Mouse (Mus musculus) embryonic facial prominence, embryonic 13.5 days (tissue): ENCODE data around the gene Bdh2. TPM values are rescaled to one million over a fixed set of nuclear protein-coding genes. Genes with fewer than 3 reads are reported as not detected.

ENCODE experiments used
- ATAC-seq: fragments of 200-750 bp; cut with Nextera tagmentation; 2 replicates; pipeline ENCODE4 v1.8.0; 2017; ENCODE audit warnings: low read depth; ENCODE audit not compliant: insufficient number of reproducible peaks, insufficient read depth, low FRiP score, low TSS enrichment
- H3K27ac ChIP-seq: fragments of 300-500 bp; sonication (generic); 2 replicates; pipeline ENCODE4 v1.5.1; 2015; ENCODE audit warnings: moderate library complexity, mild to moderate bottlenecking, inconsistent platforms
- H3K27me3 ChIP-seq: fragments of 300-500 bp; sonication (generic); 2 replicates; pipeline ENCODE4 v1.6.1; 2015; ENCODE audit warnings: mild to moderate bottlenecking, inconsistent platforms
- H3K36me3 ChIP-seq: fragments of 300-500 bp; sonication (generic); 2 replicates; pipeline ENCODE4 v1.6.1; 2015; ENCODE audit warnings: mild to moderate bottlenecking, inconsistent platforms
- H3K4me1 ChIP-seq: fragments of 300-500 bp; sonication (generic); 2 replicates; pipeline ENCODE4 v1.6.1; 2015; ENCODE audit warnings: inconsistent platforms
- H3K4me2 ChIP-seq: fragments of 300-500 bp; sonication (generic); 2 replicates; pipeline ENCODE4 v1.6.1; 2015; ENCODE audit warnings: moderate library complexity, mild to moderate bottlenecking, inconsistent platforms
- H3K4me3 ChIP-seq: fragments of 300-500 bp; sonication (generic); 2 replicates; pipeline ENCODE4 v1.5.1; 2015; ENCODE audit warnings: mild to moderate bottlenecking, inconsistent platforms
- H3K9ac ChIP-seq: fragments of 300-500 bp; sonication (generic); 2 replicates; pipeline ENCODE4 v1.6.1; 2015; ENCODE audit warnings: mild to moderate bottlenecking, inconsistent platforms
- H3K9me3 ChIP-seq: fragments of 300-500 bp; sonication (generic); 2 replicates; pipeline ENCODE4 v1.6.1; 2016; ENCODE audit warnings: inconsistent platforms
- WGBS: fragments of 180-500 bp; shearing (Covaris S2); methylation state at CpG from one replicate; pipeline ENCODE4 v1.1.7; 2015; ENCODE audit warnings: mixed read lengths; 5-methylcytosine and 5-hydroxymethylcytosine counted together
- polyA plus RNA-seq: library from polyadenylated mRNA; unstranded; fragments of >200 nt; fragmentation: Nextera tagmentation; extraction: Ambion mirVana; gene quantifications from 2 replicates; pipeline ENCODE4 v1.2.1, GENCODE M21; 2015

Gene Bdh2
- polyA plus RNA-seq, 1 experiment from 2014 or later, result 25.0 TPM

DNA sequence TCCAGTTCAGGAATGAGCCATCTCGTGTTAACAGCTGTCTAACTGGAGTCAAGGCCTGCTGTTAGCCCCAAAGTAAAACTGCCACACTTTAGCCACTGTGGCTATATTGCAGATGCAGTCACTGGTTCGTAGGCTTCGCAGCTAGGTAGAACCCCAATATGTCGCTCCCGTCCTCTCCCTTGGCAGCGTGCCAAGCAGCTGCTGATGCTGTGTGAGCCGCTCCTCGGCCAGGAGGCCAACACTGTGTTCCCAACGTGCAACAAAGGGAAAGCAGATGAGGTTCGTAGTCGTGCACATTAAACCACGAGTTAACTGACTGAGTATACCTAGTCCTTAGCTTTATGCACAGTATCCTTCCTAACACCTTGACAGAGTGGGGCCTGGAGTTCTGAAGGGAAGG is 8.4 kb upstream of the Bdh2 start:
- Histone ChIP-seq H3K36me3 (peaks cover 49% of the 10 kb centered on the region), H3K9me3 (no peaks in the 10 kb centered on the region), H3K27ac (no peak overlapping the region), H3K9ac (no peak overlapping the region), H3K27me3 (no peaks in the 10 kb centered on the region), H3K4me3 (no peak overlapping the region), H3K4me2 (no peak overlapping the region), H3K4me1 (no peaks in the 10 kb centered on the region)
- WGBS, result 78% methylated on average over 12 of the region's 12 CpGs
- ATAC-seq, result no peak

DNA sequence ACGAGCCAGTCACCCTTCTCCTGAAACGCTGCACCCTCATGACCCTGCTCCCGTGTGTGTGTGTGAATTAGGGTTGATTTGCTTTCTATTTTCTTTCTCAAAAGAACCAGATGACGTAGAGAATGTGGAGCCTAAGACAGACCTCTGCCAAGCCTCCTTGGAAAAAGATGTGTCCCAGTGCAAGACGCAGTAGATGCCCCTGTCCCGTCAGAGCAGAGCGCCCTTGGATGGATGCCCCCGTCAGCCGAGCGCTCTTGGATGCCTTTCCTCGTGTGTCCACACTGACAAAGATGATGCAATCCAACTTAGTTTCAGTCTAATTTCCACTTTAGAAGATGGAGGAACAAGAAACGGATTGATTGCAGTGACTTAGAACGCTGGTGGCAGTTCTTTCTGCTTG is 8.0 kb upstream of the Bdh2 start:
- H3K4me1 ChIP-seq, result no peaks in the 10 kb centered on the region
- no peak overlapping the region for H3K4me2 ChIP-seq
- 91% methylated on average over 13 of the region's 13 CpGs for WGBS
- no peaks in the 10 kb centered on the region for H3K9me3 ChIP-seq
- H3K4me3 ChIP-seq, result no peak overlapping the region
- no peak overlapping the region for H3K27ac ChIP-seq
- ATAC-seq, result no peak
- H3K9ac ChIP-seq, result no peak overlapping the region
- peaks cover 46% of the 10 kb centered on the region for H3K36me3 ChIP-seq
- H3K27me3 ChIP-seq, result no peaks in the 10 kb centered on the region

DNA sequence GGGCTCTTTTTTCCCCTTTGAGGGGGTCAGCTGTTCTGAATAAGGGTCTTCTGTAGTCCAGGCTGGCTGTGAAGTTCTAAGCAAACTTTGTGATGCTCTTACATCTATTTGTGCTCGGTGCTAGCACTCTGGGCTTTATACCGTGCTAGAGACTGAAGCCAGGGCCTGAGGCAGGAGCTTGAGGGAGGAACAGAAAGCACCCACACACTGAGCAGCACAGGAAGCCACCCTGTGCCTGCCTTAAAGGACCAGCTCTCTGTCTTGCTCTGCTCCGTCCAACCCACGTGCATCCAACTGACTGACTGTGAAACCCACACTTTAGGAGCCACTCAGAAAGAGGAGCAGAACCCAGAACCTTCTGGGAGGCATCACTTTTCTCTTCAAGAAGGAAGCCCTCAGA is 861 bp upstream of the Bdh2 start:
- no peak overlapping the region for H3K27ac ChIP-seq
- H3K9me3 ChIP-seq, result no peaks in the 10 kb centered on the region
- H3K4me1 ChIP-seq, result peaks cover 10% of the 10 kb centered on the region
- no peaks in the 10 kb centered on the region for H3K36me3 ChIP-seq
- no peak for ATAC-seq
- H3K4me2 ChIP-seq, result no peak overlapping the region
- no peak overlapping the region for H3K4me3 ChIP-seq
- no peaks in the 10 kb centered on the region for H3K27me3 ChIP-seq
- no peak overlapping the region for H3K9ac ChIP-seq
- WGBS, result 77% methylated on average over 4 of the region's 4 CpGs

DNA sequence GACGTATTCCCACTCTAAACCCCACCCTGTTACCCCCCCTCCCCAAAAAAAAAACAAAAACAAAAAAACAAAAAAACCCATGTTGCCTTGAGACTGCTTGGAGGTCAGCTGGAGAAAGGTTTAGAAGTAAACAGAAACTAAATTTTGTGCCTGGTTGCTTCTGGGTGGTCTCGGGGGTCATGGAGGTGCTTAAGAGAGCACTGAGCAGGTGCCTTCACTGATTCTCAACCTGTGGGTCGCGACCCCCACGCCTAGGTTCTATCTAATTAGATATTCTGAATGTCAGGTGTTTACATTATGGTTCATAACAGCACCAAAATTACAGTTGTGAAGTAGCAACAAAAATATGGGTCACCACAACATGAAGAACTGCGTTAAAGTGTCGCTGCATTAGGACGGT is 680 bp downstream of the Bdh2 start:
- WGBS, result 77% methylated on average over 8 of the region's 8 CpGs
- Histone ChIP-seq H3K9me3 (no peaks in the 10 kb centered on the region), H3K4me1 (peaks cover 10% of the 10 kb centered on the region), H3K36me3 (no peaks in the 10 kb centered on the region), H3K27me3 (no peaks in the 10 kb centered on the region), H3K4me3 (peak overlapping the region; percentile 27; the same call in 1 of the 2 replicates), H3K4me2 (peak overlapping the region; percentile 45), H3K27ac (no peak overlapping the region), H3K9ac (0 out of 2 replicates have a peak overlapping the region, but pooled peaks have one; percentile 7)
- ATAC-seq, result no peak

DNA sequence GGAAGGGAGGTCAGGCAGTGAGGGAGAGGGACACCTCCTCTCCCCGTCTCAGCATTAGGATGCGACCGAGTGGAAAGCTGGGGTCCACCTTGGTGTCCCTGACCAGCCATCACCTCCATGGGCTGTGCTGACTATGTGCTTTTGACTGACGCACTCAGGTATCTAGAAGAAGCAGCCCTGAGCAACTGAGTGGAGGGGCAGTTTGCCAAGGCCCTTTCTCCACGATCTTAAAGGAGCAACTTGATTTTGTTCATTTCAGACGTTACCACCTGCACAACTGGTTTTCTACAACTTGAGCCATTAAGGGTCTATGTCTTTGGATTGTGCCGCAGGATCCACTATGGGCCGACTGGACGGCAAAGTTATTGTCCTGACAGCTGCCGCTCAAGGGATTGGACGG is 4.2 kb downstream of the Bdh2 start:
- H3K4me2 ChIP-seq, result no peak overlapping the region
- WGBS, result 85% methylated on average over 11 of the region's 11 CpGs
- H3K9ac ChIP-seq, result no peak overlapping the region
- H3K4me3 ChIP-seq, result no peak overlapping the region
- no peak for ATAC-seq
- H3K27me3 ChIP-seq, result no peaks in the 10 kb centered on the region
- no peaks in the 10 kb centered on the region for H3K36me3 ChIP-seq
- peaks cover 10% of the 10 kb centered on the region for H3K4me1 ChIP-seq
- no peak overlapping the region for H3K27ac ChIP-seq
- H3K9me3 ChIP-seq, result no peaks in the 10 kb centered on the region

DNA sequence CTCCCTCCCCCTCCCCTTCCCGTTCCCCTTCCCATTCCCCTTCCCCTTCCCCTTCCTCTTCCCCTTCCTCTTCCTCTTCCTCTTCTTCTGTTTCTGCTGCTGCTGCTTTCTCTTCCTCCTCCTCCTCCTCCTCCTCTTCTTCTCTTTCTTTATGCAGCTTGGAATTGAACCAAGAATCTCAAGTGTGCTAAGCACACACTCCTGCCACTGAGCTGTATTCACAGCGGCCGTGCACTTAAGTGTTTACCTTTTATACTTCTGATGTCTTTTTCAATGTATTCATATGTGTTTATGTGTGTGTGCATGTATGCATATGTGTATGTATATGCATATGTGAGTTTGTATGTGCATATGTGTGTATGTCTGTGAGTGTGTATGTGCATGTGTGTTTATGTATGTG is 4.8 kb downstream of the Bdh2 start:
- 79% methylated on average over 3 of the region's 3 CpGs for WGBS

DNA sequence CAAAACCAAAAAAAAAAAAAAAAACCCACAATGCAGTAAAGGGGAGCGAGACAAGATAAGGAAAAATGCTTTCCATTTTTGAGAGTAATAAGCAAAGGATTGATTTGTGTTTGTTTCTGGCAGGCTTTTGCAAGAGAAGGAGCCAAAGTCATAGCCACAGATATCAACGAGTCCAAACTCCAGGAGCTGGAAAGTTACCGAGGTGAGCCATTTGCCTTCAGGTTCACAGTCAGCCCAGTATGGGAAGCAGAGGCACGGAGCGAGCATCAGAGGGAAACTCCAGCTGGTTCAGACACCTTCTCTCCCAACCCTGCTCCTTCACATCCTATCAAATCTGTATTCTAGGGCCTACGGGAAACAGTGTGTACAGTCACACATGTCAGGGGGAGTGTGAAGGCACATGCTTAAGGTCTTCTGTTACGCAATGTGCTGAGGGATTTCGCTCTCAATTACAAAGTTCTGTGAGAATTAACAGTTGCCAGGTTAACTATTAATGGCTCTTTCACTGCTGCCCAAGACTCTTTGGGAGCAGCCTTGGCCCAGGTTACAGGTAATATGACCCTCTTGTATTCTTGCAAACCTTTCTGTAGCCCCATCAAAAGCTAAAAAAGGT is 7.2 kb downstream of the Bdh2 start:
- WGBS, result 85% methylated on average over 8 of the region's 8 CpGs
- Histone ChIP-seq H3K4me1 (no peaks in the 10 kb centered on the region), H3K27me3 (peaks cover 13% of the 10 kb centered on the region; the same call in 1 of the 2 replicates), H3K27ac (no peak overlapping the region), H3K9me3 (no peaks in the 10 kb centered on the region), H3K9ac (no peak overlapping the region), H3K4me2 (no peak overlapping the region), H3K4me3 (no peak overlapping the region), H3K36me3 (no peaks in the 10 kb centered on the region)
- no peak for ATAC-seq

More for the DNA sequence above, 4.8 kb downstream of the Bdh2 start:
- Histone ChIP-seq H3K27me3 (no peaks in the 10 kb centered on the region), H3K27ac (no peak overlapping the region), H3K9ac (no peak overlapping the region), H3K4me3 (no peak overlapping the region), H3K4me2 (no peak overlapping the region), H3K36me3 (no peaks in the 10 kb centered on the region), H3K4me1 (peaks cover 10% of the 10 kb centered on the region), H3K9me3 (no peaks in the 10 kb centered on the region)
- no peak for ATAC-seq

DNA sequence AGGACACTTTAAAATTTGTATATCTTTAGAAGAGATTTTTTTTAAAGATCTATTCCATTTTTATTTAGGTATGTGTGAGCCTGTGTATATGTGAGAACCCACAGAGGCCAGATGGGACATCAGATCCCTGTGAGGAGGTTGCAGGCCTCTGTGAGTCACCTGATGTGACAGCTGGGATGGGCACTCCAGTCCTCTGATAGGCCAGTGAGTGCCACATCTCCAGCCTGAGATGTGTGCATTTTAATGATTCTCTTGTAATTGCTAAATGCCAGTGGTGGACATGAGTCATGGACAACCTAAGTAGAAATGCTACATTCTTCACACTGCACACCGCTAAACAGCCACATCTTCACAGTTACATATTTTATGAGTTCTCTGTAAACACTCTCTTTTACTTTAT is 8.1 kb downstream of the Bdh2 start:
- peaks cover 13% of the 10 kb centered on the region; the same call in 1 of the 2 replicates for H3K27me3 ChIP-seq
- ATAC-seq, result no peak
- H3K27ac ChIP-seq, result no peak overlapping the region
- no peak overlapping the region for H3K4me3 ChIP-seq
- no peak overlapping the region for H3K9ac ChIP-seq
- H3K4me1 ChIP-seq, result peaks cover 6% of the 10 kb centered on the region
- H3K4me2 ChIP-seq, result no peak overlapping the region
- no peaks in the 10 kb centered on the region for H3K9me3 ChIP-seq
- 95% methylated on average over 1 of the region's 1 CpGs for WGBS
- no peaks in the 10 kb centered on the region for H3K36me3 ChIP-seq

DNA sequence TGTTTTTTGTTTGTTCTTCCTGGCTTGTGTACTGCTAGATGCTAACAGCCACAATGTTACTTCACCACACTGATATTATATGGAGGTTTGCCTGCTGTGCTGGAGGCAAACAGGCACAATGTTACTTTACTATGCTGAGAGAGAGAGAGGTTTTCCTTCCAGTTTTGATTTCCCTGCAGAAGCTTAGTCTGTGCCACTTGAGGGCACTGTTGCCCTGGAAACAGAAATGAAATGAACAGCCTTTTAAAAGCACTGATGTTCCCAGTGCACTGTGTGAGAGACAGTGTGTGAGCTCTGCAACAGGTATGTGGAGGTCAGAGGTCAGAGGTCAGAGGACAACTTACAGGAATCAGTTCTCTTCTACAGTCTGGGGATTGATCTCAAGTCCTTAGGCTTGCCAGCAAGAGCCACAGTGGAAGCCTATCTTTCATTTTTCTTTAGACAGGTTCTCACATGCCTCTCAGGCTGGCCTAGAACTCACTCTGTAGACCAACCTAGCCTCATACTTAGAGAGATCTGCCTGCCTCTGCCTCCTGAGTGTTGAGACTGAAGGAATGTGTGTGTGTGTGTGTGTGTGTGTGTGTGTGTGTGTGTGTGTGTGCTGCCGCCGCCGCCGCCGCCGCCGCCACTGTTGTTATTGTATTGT is 9.4 kb downstream of the Bdh2 start:
- no peak overlapping the region for H3K4me2 ChIP-seq
- no peak overlapping the region for H3K27ac ChIP-seq
- no peak overlapping the region for H3K4me3 ChIP-seq
- H3K9me3 ChIP-seq, result no peaks in the 10 kb centered on the region
- ATAC-seq, result peak; percentile 63; the same call in 1 of the 2 replicates
- no peak overlapping the region for H3K9ac ChIP-seq
- peaks cover 13% of the 10 kb centered on the region; the same call in 1 of the 2 replicates for H3K27me3 ChIP-seq
- 100% methylated on average over 3 of the region's 7 CpGs for WGBS
- H3K4me1 ChIP-seq, result peaks cover 14% of the 10 kb centered on the region
- no peaks in the 10 kb centered on the region for H3K36me3 ChIP-seq

DNA sequence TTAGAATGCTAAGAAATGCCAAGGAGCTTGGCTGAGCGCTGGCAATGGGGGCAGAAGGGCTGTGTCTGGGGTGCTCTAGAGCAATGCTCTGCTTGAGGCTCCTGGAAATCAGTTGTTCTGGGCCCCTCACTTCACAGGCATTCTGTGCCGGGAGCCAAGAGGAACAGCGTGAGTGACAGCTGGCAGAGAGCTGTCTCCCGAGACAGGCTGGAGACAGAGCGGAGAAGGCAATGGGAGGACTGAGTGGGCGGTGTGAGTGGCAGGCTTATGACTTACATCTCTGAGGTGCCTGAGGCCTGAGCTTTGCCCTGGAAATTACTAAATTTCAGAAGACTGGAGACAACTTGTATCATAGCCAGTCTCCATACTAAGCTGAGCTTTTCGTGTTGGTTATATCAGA is 12.7 kb downstream of the Bdh2 start:
- Histone ChIP-seq H3K9ac (0 out of 2 replicates have a peak overlapping the region, but pooled peaks have one; percentile 32), H3K27me3 (peaks cover 23% of the 10 kb centered on the region; the same call in 1 of the 2 replicates), H3K4me1 (peaks cover 17% of the 10 kb centered on the region), H3K4me3 (no peak overlapping the region), H3K27ac (no peak overlapping the region), H3K4me2 (no peak overlapping the region), H3K36me3 (no peaks in the 10 kb centered on the region), H3K9me3 (no peaks in the 10 kb centered on the region)
- WGBS, result 45% methylated on average over 7 of the region's 7 CpGs
- no peak for ATAC-seq

DNA sequence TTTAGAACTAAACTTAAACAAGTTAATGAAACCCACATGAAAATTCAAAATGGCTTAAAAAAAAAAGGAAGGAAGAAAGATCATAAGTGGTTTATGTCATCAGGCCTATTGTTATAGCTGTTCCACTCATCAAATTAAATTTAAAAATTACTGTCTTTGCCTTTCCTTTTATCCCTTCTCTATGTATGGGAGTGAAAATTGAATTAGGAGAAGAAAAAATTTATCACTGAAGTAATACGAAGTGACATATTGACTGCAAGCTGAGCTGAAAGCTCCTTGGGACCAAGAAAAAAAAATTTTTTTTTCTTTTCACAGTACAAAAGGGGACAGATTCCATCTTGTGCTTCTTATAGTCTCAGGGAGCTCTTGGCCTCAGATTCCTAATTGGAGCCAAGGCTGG is 14.5 kb downstream of the Bdh2 start:
- WGBS, result 42% methylated on average over 1 of the region's 1 CpGs
- Histone ChIP-seq H3K9ac (no peak overlapping the region), H3K27me3 (peaks cover 23% of the 10 kb centered on the region; the same call in 1 of the 2 replicates), H3K4me1 (peaks cover 17% of the 10 kb centered on the region), H3K9me3 (no peaks in the 10 kb centered on the region), H3K36me3 (no peaks in the 10 kb centered on the region), H3K4me2 (no peak overlapping the region), H3K4me3 (no peak overlapping the region), H3K27ac (peak overlapping the region; percentile 4; the same call in 1 of the 2 replicates)
- no peak for ATAC-seq

DNA sequence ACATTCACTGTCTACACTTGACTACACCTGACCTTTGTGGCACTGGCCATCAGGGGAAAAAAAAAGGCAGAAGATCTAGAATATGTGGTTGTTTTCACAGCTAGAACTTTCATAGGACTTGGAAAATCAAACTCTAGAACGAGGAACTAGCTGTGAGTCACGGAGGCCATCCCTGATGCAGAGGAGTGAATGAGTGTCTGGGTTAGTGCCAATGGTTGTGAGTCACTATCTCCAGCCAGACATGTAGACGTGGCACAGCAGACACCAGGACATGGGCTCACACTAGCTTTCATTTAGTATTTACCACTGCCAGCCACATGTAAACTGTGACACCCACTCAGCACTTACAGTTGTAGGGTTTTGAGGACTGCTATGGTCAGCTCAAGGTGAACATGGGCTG is 17.5 kb downstream of the Bdh2 start:
- Histone ChIP-seq H3K4me1 (peaks cover 16% of the 10 kb centered on the region), H3K36me3 (no peaks in the 10 kb centered on the region), H3K9ac (no peak overlapping the region), H3K4me2 (no peak overlapping the region), H3K27me3 (peaks cover 15% of the 10 kb centered on the region), H3K27ac (no peak overlapping the region), H3K9me3 (no peaks in the 10 kb centered on the region), H3K4me3 (no peak overlapping the region)
- 84% methylated on average over 3 of the region's 3 CpGs for WGBS
- ATAC-seq, result no peak
